Mouse (Mus musculus) liver, postnatal 0 days (tissue): ENCODE data around the gene Map2k7. TPM values are rescaled to one million over a fixed set of nuclear protein-coding genes. Genes with fewer than 3 reads are reported as not detected.

Experiments
- ATAC-seq: fragments of 200-750 bp; cut with Nextera tagmentation; 2 replicates; pipeline ENCODE4 v1.8.0; 2017; ENCODE audit warnings: mild to moderate bottlenecking, moderate library complexity
- DNase-seq: peaks from one replicate; pipeline ENCODE4 v3.0.0-alpha.2; 2016
- H3K27ac ChIP-seq: fragments of 300-500 bp; sonication (generic); 2 replicates; pipeline ENCODE4 v1.5.1; 2014; ENCODE audit warnings: antibody characterized with exemption, moderate library complexity, mild to moderate bottlenecking, low read depth
- H3K27me3 ChIP-seq: fragments of 300-500 bp; sonication (generic); 2 replicates; pipeline ENCODE4 v1.6.1; 2014; ENCODE audit warnings: low read length, control low read depth, mixed read lengths; ENCODE audit not compliant: insufficient read depth
- H3K36me3 ChIP-seq: fragments of 300-500 bp; sonication (generic); replicated peaks from 2 replicates; pipeline ENCODE4 v1.6.1; 2014; ENCODE audit warnings: mild to moderate bottlenecking, control low read depth, low read length, moderate library complexity, mixed read lengths; ENCODE audit not compliant: insufficient read depth
- H3K4me1 ChIP-seq: fragments of 300-500 bp; sonication (generic); 2 replicates; pipeline ENCODE4 v1.6.1; 2014; ENCODE audit warnings: antibody characterized with exemption, mild to moderate bottlenecking, control low read depth; ENCODE audit not compliant: insufficient read depth
- H3K4me2 ChIP-seq: fragments of 300-500 bp; sonication (generic); 2 replicates; pipeline ENCODE4 v1.6.1; 2014; ENCODE audit warnings: low read depth, mild to moderate bottlenecking, low read length, moderate library complexity, mixed read lengths
- H3K4me3 ChIP-seq: fragments of 300-500 bp; sonication (generic); 2 replicates; pipeline ENCODE4 v1.5.1; 2014; ENCODE audit warnings: low read depth, low read length
- H3K9ac ChIP-seq: fragments of 300-500 bp; sonication (generic); replicated peaks from 2 replicates; pipeline ENCODE4 v1.6.1; 2014; ENCODE audit warnings: mild to moderate bottlenecking, moderate library complexity
- H3K9me3 ChIP-seq: fragments of 300-500 bp; sonication (generic); 2 replicates; pipeline ENCODE4 v1.6.1; 2016; ENCODE audit warnings: mild to moderate bottlenecking, control low read depth, low read length, mixed read lengths
- CTCF ChIP-seq: sonication (generic); IDR thresholded peaks from 2 replicates; pipeline ENCODE4 v1.5.1; 2016; ENCODE audit warnings: antibody characterized with exemption, low read depth
- EP300 ChIP-seq: IDR thresholded peaks from 2 replicates; pipeline ENCODE4 v1.6.1; 2016; ENCODE audit warnings: antibody characterized with exemption, low read depth, mild to moderate bottlenecking
- WGBS: fragments of 180-500 bp; shearing (Covaris S2); extraction: QIAGEN DNeasy Blood & Tissue Kit; methylation state at CpG from one replicate; pipeline ENCODE4 v1.1.7; 2014; ENCODE audit not compliant: insufficient replicate concordance; 5-methylcytosine and 5-hydroxymethylcytosine counted together
- polyA plus RNA-seq: library from polyadenylated mRNA; unstranded; fragments of >200 nt; fragmentation: Nextera tagmentation; extraction: Ambion mirVana; gene quantifications from 2 replicates; pipeline ENCODE4 v1.2.1, GENCODE M21; 2015

Map2k7 gene
- polyA plus RNA-seq, 1 experiment from 2014 or later, result 10.5 TPM

GRCm38 (mm10) chr8:4256911-4257310, 18.4 kb downstream of the Map2k7 start:
- Histone ChIP-seq H3K4me1 (peaks cover 29% of the 10 kb centered on the region), H3K9me3 (no peaks in the 10 kb centered on the region), H3K27ac (no peak overlapping the region), H3K36me3 (peaks cover 26% of the 10 kb centered on the region), H3K4me3 (no peak overlapping the region), H3K9ac (no peak overlapping the region), H3K27me3 (no peaks in the 10 kb centered on the region), H3K4me2 (no peak overlapping the region)
- ATAC-seq (no peak), DNase-seq (no peak)
- 78% methylated on average over 4 of the region's 4 CpGs for WGBS
- no peak for TF ChIP-seq CTCF
- TF ChIP-seq EP300, result no peak

GRCm38 (mm10) chr8:4257350-4257749, 18.8 kb downstream of the Map2k7 start:
- no peak for ATAC-seq
- Histone ChIP-seq H3K27ac (no peak overlapping the region), H3K4me2 (no peak overlapping the region), H3K36me3 (peaks cover 30% of the 10 kb centered on the region), H3K27me3 (no peaks in the 10 kb centered on the region), H3K9ac (no peak overlapping the region), H3K4me1 (peaks cover 27% of the 10 kb centered on the region), H3K4me3 (no peak overlapping the region), H3K9me3 (no peaks in the 10 kb centered on the region)
- no peak for DNase-seq
- TF ChIP-seq CTCF, result no peak
- no peak for TF ChIP-seq EP300
- 83% methylated on average over 4 of the region's 4 CpGs for WGBS

GRCm38 (mm10) chr8:4258233-4258632, 19.7 kb downstream of the Map2k7 start:
- Histone ChIP-seq H3K9ac (peak overlapping the region; percentile 62), H3K27ac (no peak overlapping the region)

GRCm38 (mm10) chr8:4258678-4259077, 20.1 kb downstream of the Map2k7 start:
- Histone ChIP-seq H3K36me3 (peaks cover 36% of the 10 kb centered on the region), H3K4me2 (peak overlapping the region; percentile 100), H3K27me3 (no peaks in the 10 kb centered on the region), H3K9me3 (no peaks in the 10 kb centered on the region), H3K4me3 (peak overlapping the region; percentile 61), H3K4me1 (peaks cover 22% of the 10 kb centered on the region), H3K27ac (no peak overlapping the region), H3K9ac (peak overlapping the region; percentile 62)
- ATAC-seq, result peak; percentile 66
- WGBS, result 1% methylated on average over 24 of the region's 32 CpGs
- TF ChIP-seq EP300, result no peak
- TF ChIP-seq CTCF, result no peak
- no peak for DNase-seq

More at GRCm38 (mm10) chr8:4258233-4258632, 19.7 kb downstream of the Map2k7 start:
- ATAC-seq, result peak; percentile 57
- H3K4me1 ChIP-seq, result peaks cover 23% of the 10 kb centered on the region
- H3K36me3 ChIP-seq, result peaks cover 33% of the 10 kb centered on the region
- DNase-seq, result peak; percentile 85
- no peaks in the 10 kb centered on the region for H3K9me3 ChIP-seq
- peak overlapping the region; percentile 61 for H3K4me3 ChIP-seq
- H3K27me3 ChIP-seq, result no peaks in the 10 kb centered on the region
- 7% methylated on average over 34 of the region's 35 CpGs for WGBS
- TF ChIP-seq CTCF (peak; percentile 94), EP300 (no peak)
- peak overlapping the region; percentile 100 for H3K4me2 ChIP-seq

GRCm38 (mm10) chr8:4259125-4259804, 20.7 kb downstream of the Map2k7 start, which contains the start of gene Ctxn1:
TSS of gene Ctxn1 (minus strand) at chr8:4259274.
- Histone ChIP-seq H3K4me1 (peaks cover 16% of the 10 kb centered on the region), H3K36me3 (peaks cover 39% of the 10 kb centered on the region), H3K4me3 (peak within 1 kb of the TSS; percentile 61), H3K9ac (peak within 1 kb of the TSS; percentile 62), H3K27ac (peak within 1 kb of the TSS; percentile 48; the same call in 1 of the 2 replicates), H3K27me3 (no peaks in the 10 kb centered on the region), H3K9me3 (no peaks in the 10 kb centered on the region), H3K4me2 (peak within 1 kb of the TSS; percentile 100)
- ATAC-seq (peak; percentile 93), DNase-seq (peak; percentile 97)
- TF ChIP-seq EP300 (no peak), CTCF (no peak)
- 10% methylated on average over 29 of the region's 33 CpGs for WGBS

GRCm38 (mm10) chr8:4259805-4260170, 21.2 kb downstream of the Map2k7 start:
- no peak overlapping the region for H3K9ac ChIP-seq
- H3K4me1 ChIP-seq, result peaks cover 16% of the 10 kb centered on the region
- no peak overlapping the region for H3K27ac ChIP-seq
- no peak for ATAC-seq
- no peaks in the 10 kb centered on the region for H3K27me3 ChIP-seq
- no peaks in the 10 kb centered on the region for H3K9me3 ChIP-seq
- 85% methylated on average over 4 of the region's 4 CpGs for WGBS
- DNase-seq, result no peak
- H3K4me3 ChIP-seq, result no peak overlapping the region
- no peak for TF ChIP-seq CTCF
- no peak for TF ChIP-seq EP300
- no peak overlapping the region for H3K4me2 ChIP-seq
- H3K36me3 ChIP-seq, result peaks cover 41% of the 10 kb centered on the region
